In the genomic region with DNA sequence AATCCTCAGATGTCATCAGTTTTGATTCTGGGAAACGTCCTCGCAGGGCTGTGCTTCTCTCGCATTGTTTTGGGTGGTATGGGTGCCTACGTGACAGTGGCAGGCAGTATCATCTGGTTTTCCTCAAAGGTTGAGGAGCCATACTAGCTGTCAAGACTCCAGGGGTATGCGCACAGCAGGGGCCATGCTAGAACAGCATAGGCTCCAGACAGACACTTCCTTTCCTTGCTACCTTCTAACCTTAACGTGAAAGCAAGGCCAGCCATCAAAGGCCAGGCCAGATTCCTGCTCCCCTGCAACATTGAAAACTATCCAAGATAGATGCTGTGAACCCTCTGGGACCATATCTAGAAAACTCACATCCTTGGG, we compare ENCODE assay signal across 8 mouse cellular contexts. TPM values are rescaled to one million over a fixed set of nuclear protein-coding genes. Genes with fewer than 3 reads are reported as not detected.
A peak's percentile ranks its signal among the peaks of the same experiment; 100 is the strongest.
DNase-seq lines count a peak whose midpoint lies in the region; ATAC-seq and TF ChIP-seq lines count a peak whose summit lies in the region.

No protein-coding gene starts in this region.

- H3K4me3 ChIP-seq in lung, embryonic 14.5 days (ENCODE audit: low read depth, low read length): peak overlapping the region; percentile 56
- peak overlapping the region; percentile 62 for H3K4me3 ChIP-seq in embryonic facial prominence, embryonic 12.5 days
- peak overlapping the region; percentile 54 for H3K4me3 ChIP-seq in intestine, embryonic 14.5 days (ENCODE audit: low read depth, low read length)
- H3K4me3 ChIP-seq in neural tube, embryonic 13.5 days: peak overlapping the region; percentile 57

- H3K4me1 ChIP-seq in lung, embryonic 14.5 days (ENCODE audit: insufficient read depth): peaks cover 11% of the 10 kb centered on the region; the same call in 1 of the 2 replicates
- H3K4me1 ChIP-seq in embryonic facial prominence, embryonic 12.5 days: peaks cover 16% of the 10 kb centered on the region
- H3K4me1 ChIP-seq in intestine, embryonic 14.5 days (replicated peaks; ENCODE audit: control insufficient read depth, insufficient read depth, low read length): no peaks in the 10 kb centered on the region; the same call in none of the 2 replicates
- H3K4me1 ChIP-seq in neural tube, embryonic 13.5 days (replicated peaks): peaks cover 32% of the 10 kb centered on the region

- peak overlapping the region; percentile 21; the same call in 1 of the 2 replicates for H3K9ac ChIP-seq in lung, embryonic 14.5 days
- H3K9ac ChIP-seq in embryonic facial prominence, embryonic 12.5 days: no peak overlapping the region
- no peak overlapping the region for H3K9ac ChIP-seq in intestine, embryonic 14.5 days (ENCODE audit: low read length)
- H3K9ac ChIP-seq in neural tube, embryonic 13.5 days: peak overlapping the region; percentile 92

- TF ChIP-seq CTCF in lung, embryonic 14.5 days (IDR thresholded peaks at IDR 0.05; ENCODE audit: low read depth): no peak

- H3K9me3 ChIP-seq in lung, embryonic 14.5 days (ENCODE audit: low read depth, low read length): no peaks in the 10 kb centered on the region
- H3K9me3 ChIP-seq in embryonic facial prominence, embryonic 12.5 days: no peaks in the 10 kb centered on the region
- no peaks in the 10 kb centered on the region for H3K9me3 ChIP-seq in intestine, embryonic 14.5 days (ENCODE audit: control insufficient read depth, low read length)
- H3K9me3 ChIP-seq in neural tube, embryonic 13.5 days: no peaks in the 10 kb centered on the region

- no peak for DNase-seq in lung, embryonic 14.5 days
- DNase-seq in lung, postnatal 14 days: no peak
- no peak for DNase-seq in intestine, embryonic 14.5 days (ENCODE audit: low spot score)
- no peak for DNase-seq in layer of hippocampus, adult 18-20 months (ENCODE audit: low spot score in 2 of 2)
- no peak for DNase-seq in frontal cortex, postnatal 36 days (ENCODE audit: low spot score in 2 of 2)
- no peak for DNase-seq in urinary bladder, postnatal 36 days (ENCODE audit: low spot score in 2 of 2)

- H3K4me2 ChIP-seq in lung, embryonic 14.5 days: peak overlapping the region; percentile 81
- peak overlapping the region; percentile 91 for H3K4me2 ChIP-seq in embryonic facial prominence, embryonic 12.5 days (replicated peaks)
- peak overlapping the region; percentile 63 for H3K4me2 ChIP-seq in intestine, embryonic 14.5 days (ENCODE audit: low read length)
- peak overlapping the region; percentile 77 for H3K4me2 ChIP-seq in neural tube, embryonic 13.5 days

- ATAC-seq in lung, embryonic 14.5 days (ENCODE audit: insufficient read depth): peak; percentile 14
- peak; percentile 11; the same call in 1 of the 2 replicates for ATAC-seq in embryonic facial prominence, embryonic 12.5 days (ENCODE audit: insufficient number of reproducible peaks, insufficient read depth, low FRiP score, low TSS enrichment)
- ATAC-seq in intestine, embryonic 14.5 days (replicated peaks; ENCODE audit: low FRiP score, low TSS enrichment, low read depth): peak; percentile 34
- ATAC-seq in neural tube, embryonic 13.5 days (ENCODE audit: low read depth): peak; percentile 52

- H3K27me3 ChIP-seq in lung, embryonic 14.5 days (ENCODE audit: insufficient read depth, low read length): no peaks in the 10 kb centered on the region
- H3K27me3 ChIP-seq in embryonic facial prominence, embryonic 12.5 days: no peaks in the 10 kb centered on the region
- H3K27me3 ChIP-seq in intestine, embryonic 14.5 days (replicated peaks; ENCODE audit: control insufficient read depth, insufficient read depth, low read length): no peaks in the 10 kb centered on the region
- H3K27me3 ChIP-seq in neural tube, embryonic 13.5 days: no peaks in the 10 kb centered on the region

- no peaks in the 10 kb centered on the region for H3K36me3 ChIP-seq in lung, embryonic 14.5 days (ENCODE audit: insufficient read depth)
- no peaks in the 10 kb centered on the region for H3K36me3 ChIP-seq in embryonic facial prominence, embryonic 12.5 days
- H3K36me3 ChIP-seq in intestine, embryonic 14.5 days (ENCODE audit: control insufficient read depth, insufficient read depth, low read length): no peaks in the 10 kb centered on the region
- H3K36me3 ChIP-seq in neural tube, embryonic 13.5 days: no peaks in the 10 kb centered on the region

- peak overlapping the region; percentile 61 for H3K27ac ChIP-seq in lung, embryonic 14.5 days (ENCODE audit: low read depth)
- H3K27ac ChIP-seq in embryonic facial prominence, embryonic 12.5 days: peak overlapping the region; percentile 79; the same call in 1 of the 2 replicates
- H3K27ac ChIP-seq in intestine, embryonic 14.5 days (ENCODE audit: low read depth): peak overlapping the region; percentile 36; the same call in 1 of the 2 replicates
- H3K27ac ChIP-seq in neural tube, embryonic 13.5 days (replicated peaks): peak overlapping the region; percentile 92

- WGBS in lung, embryonic 14.5 days: 3% methylated on average over 6 of the region's 6 CpGs
- 5% methylated on average over 6 of the region's 6 CpGs for WGBS in embryonic facial prominence, embryonic 12.5 days
- 6% methylated on average over 6 of the region's 6 CpGs for WGBS in intestine, embryonic 14.5 days
- WGBS in neural tube, embryonic 13.5 days: 3% methylated on average over 6 of the region's 6 CpGs

RNA-seq across cellular contexts. Expression of a gene that starts 8.8 kb away (rescaled TPM):
- 107 and 116 TPM in 2 replicates for polyA plus RNA-seq in lung, embryonic 14.5 days (2014; fragmentation: Nextera tagmentation; extraction: Ambion mirVana)
- 83.0 and 87.2 TPM in 2 replicates for polyA plus RNA-seq in embryonic facial prominence, embryonic 12.5 days (2016; fragmentation: Nextera tagmentation; extraction: Ambion mirVana)
- polyA plus RNA-seq in intestine, embryonic 14.5 days (2014; fragmentation: Nextera tagmentation; extraction: Ambion mirVana): 102 and 105 TPM in 2 replicates
- 55.1 and 74.8 TPM in 2 replicates for polyA plus RNA-seq in neural tube, embryonic 13.5 days (2015; fragmentation: Nextera tagmentation; extraction: Ambion mirVana)
- 10 to 100 TPM; 12.8 to 14.6 TPM for total RNA-seq in layer of hippocampus, adult 18-20 months (2021)

RNA-seq across cellular contexts. Expression of a gene that starts 21.2 kb away (rescaled TPM):
- polyA plus RNA-seq in lung, embryonic 14.5 days (2014; fragmentation: Nextera tagmentation; extraction: Ambion mirVana): 6.3 and 8.0 TPM in 2 replicates
- 7.9 and 8.8 TPM in 2 replicates for polyA plus RNA-seq in embryonic facial prominence, embryonic 12.5 days (2016; fragmentation: Nextera tagmentation; extraction: Ambion mirVana)
- 4.1 and 4.4 TPM in 2 replicates for polyA plus RNA-seq in intestine, embryonic 14.5 days (2014; fragmentation: Nextera tagmentation; extraction: Ambion mirVana)
- 8.6 and 9.6 TPM in 2 replicates for polyA plus RNA-seq in neural tube, embryonic 13.5 days (2015; fragmentation: Nextera tagmentation; extraction: Ambion mirVana)
- total RNA-seq in layer of hippocampus, adult 18-20 months (2021): 10 to 100 TPM; 42.6 to 44.2 TPM

RNA-seq across cellular contexts. Expression of a gene that starts 25.5 kb away (rescaled TPM):
- 26.4 and 26.7 TPM in 2 replicates for polyA plus RNA-seq in lung, embryonic 14.5 days (2014; fragmentation: Nextera tagmentation; extraction: Ambion mirVana)
- 25.6 and 27.4 TPM in 2 replicates for polyA plus RNA-seq in embryonic facial prominence, embryonic 12.5 days (2016; fragmentation: Nextera tagmentation; extraction: Ambion mirVana)
- polyA plus RNA-seq in intestine, embryonic 14.5 days (2014; fragmentation: Nextera tagmentation; extraction: Ambion mirVana): 21.7 and 23.2 TPM in 2 replicates
- 35.0 and 41.4 TPM in 2 replicates for polyA plus RNA-seq in neural tube, embryonic 13.5 days (2015; fragmentation: Nextera tagmentation; extraction: Ambion mirVana)
- 10 to 100 TPM; 56.3 to 62.2 TPM for total RNA-seq in layer of hippocampus, adult 18-20 months (2021)

RNA-seq across cellular contexts. Expression of a gene that starts 49.8 kb away (rescaled TPM):
- 61.7 and 65.9 TPM in 2 replicates for polyA plus RNA-seq in lung, embryonic 14.5 days (2014; fragmentation: Nextera tagmentation; extraction: Ambion mirVana)
- polyA plus RNA-seq in embryonic facial prominence, embryonic 12.5 days (2016; fragmentation: Nextera tagmentation; extraction: Ambion mirVana): 81.9 and 83.0 TPM in 2 replicates
- 53.8 and 55.8 TPM in 2 replicates for polyA plus RNA-seq in intestine, embryonic 14.5 days (2014; fragmentation: Nextera tagmentation; extraction: Ambion mirVana)
- 55.8 and 55.9 TPM in 2 replicates for polyA plus RNA-seq in neural tube, embryonic 13.5 days (2015; fragmentation: Nextera tagmentation; extraction: Ambion mirVana)
- 10 to 100 TPM; 48.3 to 55.2 TPM for total RNA-seq in layer of hippocampus, adult 18-20 months (2021)

Comparison
In these comparisons a context has a peak if more than half of its experiments do, and no peak if none do; other contexts are left out.
1. H3K27ac ChIP-seq: peak in every context shown above with its lines; median percentile 92 in neural tube, embryonic 13.5 days; 79 in embryonic facial prominence, embryonic 12.5 days; 61 in lung, embryonic 14.5 days; 36 in intestine, embryonic 14.5 days.
2. H3K9ac ChIP-seq: peak in lung, embryonic 14.5 days (single experiment) and neural tube, embryonic 13.5 days (single experiment); none in embryonic facial prominence, embryonic 12.5 days (single experiment) and intestine, embryonic 14.5 days (single experiment).
3. Peak in every context shown above with its lines, with median percentiles within 50 percentile points of each other: ATAC-seq, H3K4me2 ChIP-seq and H3K4me3 ChIP-seq.